10 mouse cellular contexts compared by ENCODE assay signal in genomic region chr1:178464140-178464539, GRCm38 (mm10). TPM values are rescaled to one million over a fixed set of nuclear protein-coding genes. Genes with fewer than 3 reads are reported as not detected.
DNase-seq lines count a peak whose midpoint lies in the region; ATAC-seq and TF ChIP-seq lines count a peak whose summit lies in the region.
"Had no signal": no experiment of that assay in that cellular context is flagged by ENCODE, and none has a peak within 500 bp of the region (broad histone marks: within the 10 kb centered on the region; RNA-seq: fewer than 3 reads in every experiment).

No protein-coding gene starts in this region.

- ATAC-seq in hindbrain, embryonic 11.5 days (ENCODE audit: low FRiP score): peak; percentile 64
- ATAC-seq in hindbrain, embryonic 14.5 days (ENCODE audit: low FRiP score): no peak
- ATAC-seq in lung, postnatal 0 days: peak; percentile 28; the same call in 1 of the 2 replicates
- ATAC-seq in hindbrain, postnatal 0 days: peak; percentile 54
- peak; percentile 20; the same call in 1 of the 2 replicates for ATAC-seq in midbrain, embryonic 14.5 days (ENCODE audit: low FRiP score, low TSS enrichment)
- ATAC-seq in activated CD4-positive, CD25-positive, alpha-beta regulatory T cell, adult 4 months: no peak

- H3K36me3 ChIP-seq in hindbrain, embryonic 11.5 days (ENCODE audit: control insufficient read depth, insufficient read depth, low read length): no peaks in the 10 kb centered on the region
- no peaks in the 10 kb centered on the region for H3K36me3 ChIP-seq in hindbrain, embryonic 14.5 days (replicated peaks; ENCODE audit: control insufficient read depth, insufficient read depth)
- H3K36me3 ChIP-seq in lung, postnatal 0 days (ENCODE audit: insufficient read depth, low read length): no peaks in the 10 kb centered on the region
- no peaks in the 10 kb centered on the region for H3K36me3 ChIP-seq in hindbrain, postnatal 0 days (ENCODE audit: insufficient read depth, low read length)
- no peaks in the 10 kb centered on the region for H3K36me3 ChIP-seq in midbrain, embryonic 14.5 days (ENCODE audit: control insufficient read depth, insufficient read depth, low read length)
- H3K36me3 ChIP-seq: liver, embryonic 15.5 days; stomach, embryonic 15.5 days had no signal

- no peak for TF ChIP-seq EP300 in lung, postnatal 0 days (IDR thresholded peaks at IDR 0.05)

- DNase-seq in hindbrain, embryonic 11.5 days (ENCODE audit: low spot score): no peak
- no peak for DNase-seq in hindbrain, embryonic 14.5 days (ENCODE audit: low spot score)
- DNase-seq in lung, postnatal 0 days (ENCODE audit: low spot score): no peak
- DNase-seq in lung, adult 2 months: no peak
- no peak for DNase-seq in hindbrain, postnatal 0 days (ENCODE audit: low spot score)
- DNase-seq in midbrain, embryonic 14.5 days: no peak
- DNase-seq in left cerebral cortex, adult 18-20 months (ENCODE audit: low spot score in 2 of 2): no peak

- no peaks in the 10 kb centered on the region for H3K9me3 ChIP-seq in hindbrain, embryonic 11.5 days (ENCODE audit: control insufficient read depth, low read length)
- no peaks in the 10 kb centered on the region for H3K9me3 ChIP-seq in hindbrain, embryonic 14.5 days (ENCODE audit: control insufficient read depth, low read length)
- H3K9me3 ChIP-seq in lung, postnatal 0 days (ENCODE audit: low read length): no peaks in the 10 kb centered on the region
- no peaks in the 10 kb centered on the region for H3K9me3 ChIP-seq in hindbrain, postnatal 0 days (ENCODE audit: low read length)
- H3K9me3 ChIP-seq in midbrain, embryonic 14.5 days (ENCODE audit: control insufficient read depth, low read length): no peaks in the 10 kb centered on the region
- H3K9me3 ChIP-seq: liver, embryonic 15.5 days; stomach, embryonic 15.5 days had no signal

- no peak overlapping the region for H3K9ac ChIP-seq in hindbrain, embryonic 11.5 days (ENCODE audit: low read depth, low read length)
- no peak overlapping the region for H3K9ac ChIP-seq in hindbrain, embryonic 14.5 days
- no peak overlapping the region for H3K9ac ChIP-seq in lung, postnatal 0 days (replicated peaks; ENCODE audit: low read depth)
- no peak overlapping the region for H3K9ac ChIP-seq in hindbrain, postnatal 0 days (replicated peaks; ENCODE audit: low read length)
- H3K9ac ChIP-seq in midbrain, embryonic 14.5 days (replicated peaks; ENCODE audit: low read length): no peak overlapping the region
- H3K9ac ChIP-seq: liver, embryonic 15.5 days; stomach, embryonic 15.5 days had no signal

- WGBS in hindbrain, embryonic 11.5 days: 35% methylated on average over 4 of the region's 4 CpGs
- WGBS in hindbrain, embryonic 14.5 days: 43% methylated on average over 4 of the region's 4 CpGs
- WGBS in lung, postnatal 0 days: 31% methylated on average over 4 of the region's 4 CpGs
- WGBS in lung, adult 2 months: 35% methylated on average over 4 of the region's 4 CpGs
- WGBS in hindbrain, postnatal 0 days: 37% methylated on average over 4 of the region's 4 CpGs
- 40% methylated on average over 4 of the region's 4 CpGs for WGBS in midbrain, embryonic 14.5 days

- no peak overlapping the region for H3K4me3 ChIP-seq in hindbrain, embryonic 11.5 days (ENCODE audit: low read depth, low read length)
- H3K4me3 ChIP-seq in hindbrain, embryonic 14.5 days (replicated peaks; ENCODE audit: low read length): no peak overlapping the region
- no peak overlapping the region for H3K4me3 ChIP-seq in lung, postnatal 0 days (ENCODE audit: low read depth, low read length)
- no peak overlapping the region for H3K4me3 ChIP-seq in lung, adult 2 months (replicated peaks; ENCODE audit: extremely low read depth, low read depth, low read length)
- H3K4me3 ChIP-seq in hindbrain, postnatal 0 days (ENCODE audit: low read length): no peak overlapping the region
- no peak overlapping the region for H3K4me3 ChIP-seq in midbrain, embryonic 14.5 days (replicated peaks; ENCODE audit: low read depth, low read length)
- H3K4me3 ChIP-seq: liver, embryonic 15.5 days; stomach, embryonic 15.5 days had no signal

- TF ChIP-seq POLR2A in lung, adult 2 months (IDR thresholded peaks at IDR 0.05; ENCODE audit: borderline replicate concordance, extremely low read depth, low read depth, low read length): no peak

- H3K4me1 ChIP-seq in hindbrain, embryonic 11.5 days (replicated peaks; ENCODE audit: control insufficient read depth, insufficient read depth, low read length): no peaks in the 10 kb centered on the region
- no peaks in the 10 kb centered on the region for H3K4me1 ChIP-seq in hindbrain, embryonic 14.5 days (replicated peaks; ENCODE audit: control insufficient read depth, insufficient read depth, low read length)
- no peaks in the 10 kb centered on the region for H3K4me1 ChIP-seq in lung, postnatal 0 days (ENCODE audit: insufficient read depth, low read depth, low read length)
- no peaks in the 10 kb centered on the region for H3K4me1 ChIP-seq in lung, adult 2 months (ENCODE audit: control insufficient read depth, insufficient read depth, low read length)
- H3K4me1 ChIP-seq in hindbrain, postnatal 0 days (ENCODE audit: insufficient read depth, low read length): no peaks in the 10 kb centered on the region
- no peaks in the 10 kb centered on the region for H3K4me1 ChIP-seq in midbrain, embryonic 14.5 days (ENCODE audit: control insufficient read depth, insufficient read depth, low read length)
- H3K4me1 ChIP-seq: liver, embryonic 15.5 days had no signal

- H3K4me2 ChIP-seq in hindbrain, embryonic 11.5 days (replicated peaks; ENCODE audit: low read depth, low read length): no peak overlapping the region
- H3K4me2 ChIP-seq in hindbrain, embryonic 14.5 days (replicated peaks): no peak overlapping the region
- no peak overlapping the region for H3K4me2 ChIP-seq in lung, postnatal 0 days (replicated peaks; ENCODE audit: low read depth, low read length)
- no peak overlapping the region for H3K4me2 ChIP-seq in hindbrain, postnatal 0 days (ENCODE audit: low read depth, low read length)
- no peak overlapping the region for H3K4me2 ChIP-seq in midbrain, embryonic 14.5 days (ENCODE audit: low read length)
- H3K4me2 ChIP-seq: liver, embryonic 15.5 days; stomach, embryonic 15.5 days had no signal

- TF ChIP-seq CTCF in lung, postnatal 0 days (IDR thresholded peaks at IDR 0.05): no peak
- TF ChIP-seq CTCF in lung, adult 2 months (IDR thresholded peaks at IDR 0.05; ENCODE audit: insufficient read depth, low read length): no peak
- no peak for TF ChIP-seq CTCF in hindbrain, postnatal 0 days (IDR thresholded peaks at IDR 0.05; ENCODE audit: low read depth)

- H3K27me3 ChIP-seq in hindbrain, embryonic 11.5 days (ENCODE audit: control insufficient read depth, insufficient read depth, low read length): no peaks in the 10 kb centered on the region
- no peaks in the 10 kb centered on the region for H3K27me3 ChIP-seq in hindbrain, embryonic 14.5 days (ENCODE audit: control insufficient read depth, insufficient read depth, low read length)
- H3K27me3 ChIP-seq in lung, postnatal 0 days (replicated peaks; ENCODE audit: insufficient read depth, low read length): no peaks in the 10 kb centered on the region
- no peaks in the 10 kb centered on the region for H3K27me3 ChIP-seq in hindbrain, postnatal 0 days (ENCODE audit: insufficient read depth, low read length)
- H3K27me3 ChIP-seq in midbrain, embryonic 14.5 days (ENCODE audit: control insufficient read depth, insufficient read depth, low read length): no peaks in the 10 kb centered on the region
- H3K27me3 ChIP-seq: liver, embryonic 15.5 days; stomach, embryonic 15.5 days had no signal

- no peak overlapping the region for H3K27ac ChIP-seq in hindbrain, embryonic 11.5 days (ENCODE audit: low read depth, low read length)
- H3K27ac ChIP-seq in hindbrain, embryonic 14.5 days: no peak overlapping the region
- H3K27ac ChIP-seq in lung, postnatal 0 days (ENCODE audit: low read length): no peak overlapping the region
- no peak overlapping the region for H3K27ac ChIP-seq in hindbrain, postnatal 0 days
- H3K27ac ChIP-seq in midbrain, embryonic 14.5 days (replicated peaks; ENCODE audit: low read depth, low read length): no peak overlapping the region
- H3K27ac ChIP-seq: liver, embryonic 15.5 days; stomach, embryonic 15.5 days had no signal

RNA-seq across cellular contexts. Expression of gene Efcab2, which starts 58.3 kb away (rescaled TPM):
- 8.3 and 8.7 TPM in 2 replicates for polyA plus RNA-seq in hindbrain, embryonic 11.5 days (2014; fragmentation: Nextera tagmentation; extraction: Ambion mirVana)
- polyA plus RNA-seq in hindbrain, embryonic 14.5 days (2014; fragmentation: Nextera tagmentation; extraction: Ambion mirVana): 8.8 and 11.2 TPM in 2 replicates
- 5.3 and 6.3 TPM in 2 replicates for polyA plus RNA-seq in lung, postnatal 0 days (2015; fragmentation: Nextera tagmentation; extraction: Ambion mirVana)
- 0.38 and 0.82 TPM in 2 replicates for polyA plus RNA-seq in lung, adult 2 months (2012; rRNA removed)
- 2.5 and 2.9 TPM in 2 replicates for total RNA-seq in hindbrain, postnatal 0 days (2014; rRNA removed)
- 12.7 and 14.0 TPM in 2 replicates for polyA plus RNA-seq in hindbrain, postnatal 0 days (2015; fragmentation: Nextera tagmentation; extraction: Ambion mirVana)
- 4.9 and 7.7 TPM in 2 replicates for polyA plus RNA-seq in midbrain, embryonic 14.5 days (2014; fragmentation: Nextera tagmentation; extraction: Ambion mirVana)
- 1 to 10 TPM; 3.6 to 5.4 TPM for polyA plus RNA-seq in activated CD4-positive, CD25-positive, alpha-beta regulatory T cell, adult 4 months (2017; shearing (Covaris generic))
- 10 to 100 TPM in 1 of 2 experiments, 1 to 10 TPM in 1; 9.9 to 12.1 TPM for total RNA-seq in left cerebral cortex, adult 18-20 months (2021)

Comparison
In these comparisons a context has a peak if more than half of its experiments do, and no peak if none do; other contexts are left out.
1. ATAC-seq: peak in hindbrain, embryonic 11.5 days (single experiment), lung, postnatal 0 days (single experiment), hindbrain, postnatal 0 days (single experiment) and midbrain, embryonic 14.5 days (single experiment); none in hindbrain, embryonic 14.5 days (single experiment) and activated CD4-positive, CD25-positive, alpha-beta regulatory T cell, adult 4 months (single experiment).